In the genomic region with DNA sequence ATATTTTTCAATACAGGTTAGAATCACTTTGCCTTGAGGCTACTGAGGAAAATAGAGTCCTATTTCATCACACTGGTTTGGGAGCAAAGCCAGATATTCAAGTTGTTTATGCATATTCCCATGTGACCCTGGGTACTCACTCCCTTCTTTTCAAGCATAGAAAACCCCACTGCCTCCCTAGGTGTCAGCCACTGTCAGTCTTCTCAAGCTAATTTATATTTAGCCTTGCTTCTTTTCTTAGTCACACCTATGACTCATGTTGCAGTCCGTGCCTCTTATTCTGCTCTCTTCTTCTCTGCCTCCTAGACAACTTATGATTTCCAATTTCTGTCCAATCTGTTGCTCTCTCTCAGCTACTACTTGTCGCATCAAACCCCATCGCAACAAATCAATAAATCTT, we compare ENCODE assay signal across 17 mouse cellular contexts.
DNase-seq lines count a peak whose midpoint lies in the region; ATAC-seq and TF ChIP-seq lines count a peak whose summit lies in the region.
"Had no signal": no experiment of that assay in that cellular context is flagged by ENCODE, and none has a peak within 500 bp of the region (broad histone marks: within the 10 kb centered on the region; RNA-seq: fewer than 3 reads in every experiment).

No protein-coding gene starts in this region.

- ATAC-seq in lung, embryonic 15.5 days (ENCODE audit: borderline replicate concordance, extremely low read depth, low FRiP score, low TSS enrichment), result 0 out of 2 replicates have a peak, but pooled peaks have one; percentile 64
- ATAC-seq: intestine, embryonic 16.5 days; midbrain, embryonic 16.5 days had no signal

- no peaks in the 10 kb centered on the region for H3K36me3 ChIP-seq in lung, embryonic 15.5 days
- H3K36me3 ChIP-seq in myocyte (ENCODE audit: control insufficient read depth, insufficient read depth), result no peaks in the 10 kb centered on the region
- H3K36me3 ChIP-seq: embryonic facial prominence, embryonic 12.5 days; forebrain, embryonic 10.5 days had no signal

- no peaks in the 10 kb centered on the region for H3K4me1 ChIP-seq in lung, embryonic 15.5 days
- H3K4me1 ChIP-seq: embryonic facial prominence, embryonic 12.5 days; forebrain, embryonic 10.5 days had no signal

- no peaks in the 10 kb centered on the region for H3K79me2 ChIP-seq in myocyte (ENCODE audit: control insufficient read depth, insufficient read depth)

- H3K4me3 ChIP-seq in lung, embryonic 15.5 days, result no peak overlapping the region
- H3K4me3 ChIP-seq in myocyte, result no peak overlapping the region
- H3K4me3 ChIP-seq: embryonic facial prominence, embryonic 12.5 days; forebrain, embryonic 10.5 days; heart, adult 2 months had no signal

- no peak overlapping the region for H3K4me2 ChIP-seq in lung, embryonic 15.5 days
- peak overlapping the region; percentile 37 for H3K4me2 ChIP-seq in myocyte (ENCODE audit: low read depth)
- H3K4me2 ChIP-seq: embryonic facial prominence, embryonic 12.5 days; hindbrain, embryonic 14.5 days had no signal

- peak; percentile 30 to 39 for DNase-seq in frontal cortex, postnatal 36 days (ENCODE audit: low spot score in 2 of 2)
- no peak for DNase-seq in frontal cortex, postnatal 25 days (ENCODE audit: low spot score in 2 of 2)
- no peak for DNase-seq in lung, postnatal 14 days
- DNase-seq in MN1 (ENCODE audit: low spot score), result peak; percentile 61
- DNase-seq in cerebellum, postnatal 10 days, result no peak
- DNase-seq: cerebellum, adult 11 months; heart, adult 2 months; heart, postnatal 10 days; thymus, adult 2 months had no signal

- TF ChIP-seq POLR2A in myocyte (IDR thresholded peaks at IDR 0.05; ENCODE audit: insufficient read length, low read depth), result no peak

- no peak overlapping the region for H3K9ac ChIP-seq in lung, embryonic 15.5 days
- H3K9ac ChIP-seq: embryonic facial prominence, embryonic 12.5 days; hindbrain, embryonic 14.5 days; liver, embryonic 14.5 days had no signal

- H3K27me3 ChIP-seq in lung, embryonic 15.5 days, result no peaks in the 10 kb centered on the region
- no peaks in the 10 kb centered on the region for H3K27me3 ChIP-seq in myocyte (ENCODE audit: control insufficient read depth, insufficient read depth, insufficient read length)
- H3K27me3 ChIP-seq: embryonic facial prominence, embryonic 12.5 days had no signal

- no peak overlapping the region for H3K27ac ChIP-seq in lung, embryonic 15.5 days
- H3K27ac ChIP-seq: embryonic facial prominence, embryonic 12.5 days; forebrain, embryonic 10.5 days; heart, adult 2 months; hindbrain, embryonic 14.5 days; liver, embryonic 14.5 days had no signal

- no peak overlapping the region for H3ac ChIP-seq in myocyte (ENCODE audit: control insufficient read depth, insufficient read length)

- no peaks in the 10 kb centered on the region for H3K9me3 ChIP-seq in lung, embryonic 15.5 days
- H3K9me3 ChIP-seq: embryonic facial prominence, embryonic 12.5 days; forebrain, embryonic 10.5 days had no signal

- 42% methylated on average over 3 of the region's 3 CpGs for WGBS in lung, embryonic 15.5 days

TF ChIP-seq in myocyte, 11 proteins besides CTCF, POLR2A, EP300 and RAD21:
- TF ChIP-seq USF1 (IDR thresholded peaks at IDR 0.05; ENCODE audit: low read depth), result peak; percentile 53
- no peak for TF ChIP-seq MYOD1 (IDR thresholded peaks at IDR 0.05; ENCODE audit: control insufficient read depth in 1 of 3, insufficient read length in 2 of 3, low read depth in 2 of 3)
TF ChIP-seq in myocyte: peak in this region for 1.

Comparison
In these comparisons a context has a peak if more than half of its experiments do, and no peak if none do; other contexts are left out.
1. DNase-seq: peak in frontal cortex, postnatal 36 days (2 of 2) and MN1 (single experiment); none in frontal cortex, postnatal 25 days (0 of 2), lung, postnatal 14 days (single experiment) and cerebellum, postnatal 10 days (0 of 2).